Mouse (Mus musculus): ENCODE results near the gene Lao1.

Lao1 gene

DNA sequence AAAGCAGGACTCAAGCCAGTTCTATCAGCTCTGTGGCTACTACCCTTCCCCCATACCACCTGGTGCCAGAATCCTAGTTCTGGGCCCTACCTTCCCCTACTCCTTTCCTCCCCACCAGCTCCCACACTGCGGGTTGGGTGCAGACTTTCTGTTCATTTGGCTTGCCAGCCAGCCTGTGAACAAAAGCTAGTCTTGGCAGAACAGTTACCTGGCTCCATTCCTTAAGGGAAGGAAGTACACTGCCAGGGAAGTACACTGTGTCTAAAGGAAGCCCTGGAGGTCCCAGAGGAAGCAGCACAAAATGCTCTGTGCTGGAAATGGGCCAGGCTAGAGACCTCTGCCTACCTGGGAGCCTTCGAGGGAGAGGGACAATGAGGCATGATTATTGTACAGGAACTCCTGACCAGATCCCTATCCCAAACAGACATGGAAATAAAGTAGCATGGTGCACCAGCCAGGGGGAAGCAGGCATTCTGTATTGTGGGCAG is at the start of gene Lao1:
Lao1 (plus strand) TSS at position 438 of the 488 bp plus-strand sequence.
- 46% methylated on average over 2 of the region's 2 CpGs for WGBS

DNA sequence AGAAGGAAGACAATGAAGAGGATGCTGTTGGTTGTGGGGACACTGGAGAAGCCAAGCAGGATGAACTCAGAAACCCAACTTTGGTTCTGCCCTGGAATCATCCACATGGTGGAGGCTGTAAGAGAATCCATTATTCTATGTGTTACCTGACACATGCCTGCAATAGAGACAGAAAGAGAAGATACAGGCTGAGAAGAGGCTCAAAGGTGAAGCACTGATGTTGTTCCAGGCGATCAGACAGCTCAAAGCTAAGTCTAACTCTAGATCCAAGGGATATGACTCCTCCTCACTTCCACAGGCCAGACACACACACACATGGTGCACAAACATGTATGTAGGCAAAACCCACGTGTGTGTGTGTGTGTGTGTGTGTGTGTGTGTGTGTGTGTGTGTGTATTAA is 44.0 kb upstream of the Lao1 start, which contains the start of gene Olfr1329:
Olfr1329 (minus strand) TSS at position 101 of the 400 bp plus-strand sequence.
- WGBS = 71% methylated on average over 2 of the region's 2 CpGs

DNA sequence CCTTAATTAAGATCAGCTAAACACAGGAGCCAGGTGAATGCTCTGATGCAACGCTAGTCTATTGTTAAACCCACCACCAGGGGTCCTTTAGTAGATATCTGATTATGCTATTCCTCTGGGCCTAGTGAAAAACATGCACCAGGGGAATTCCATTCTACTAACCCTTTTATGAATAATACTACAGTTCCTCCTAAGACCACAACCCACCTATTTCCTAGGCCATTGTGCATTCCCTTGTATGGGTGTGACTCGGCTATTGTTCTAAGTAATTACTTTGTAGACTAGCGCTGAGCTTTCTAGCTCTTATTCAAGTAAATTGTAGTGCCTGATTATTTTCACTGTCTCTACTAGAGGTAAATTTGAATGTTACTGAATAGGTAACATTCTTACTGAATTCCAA is 30.1 kb upstream of the Lao1 start:
- 71% methylated on average over 3 of the region's 3 CpGs for WGBS

DNA sequence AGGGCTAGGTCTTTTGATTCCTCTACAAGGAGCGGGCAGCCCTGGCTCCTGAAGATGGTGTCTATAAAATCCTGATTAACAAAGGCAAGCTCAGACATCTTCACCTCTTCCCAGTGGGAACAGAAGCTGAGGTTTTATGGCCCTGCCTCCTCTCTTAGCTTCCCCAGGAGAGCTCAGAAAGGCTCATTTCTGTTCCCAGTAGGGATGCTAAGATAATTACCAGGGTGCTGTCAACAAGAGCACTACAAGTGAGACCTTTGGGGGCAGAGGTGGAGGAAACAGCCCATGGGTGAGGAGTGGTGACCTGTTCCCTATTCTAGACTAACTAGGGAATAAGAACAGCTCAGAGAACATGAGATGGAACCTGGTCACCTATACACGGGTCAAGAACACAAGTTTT is 22.9 kb upstream of the Lao1 start, which contains the start of gene Olfr1328:
Olfr1328 (minus strand) TSS at position 101 of the 400 bp plus-strand sequence.
- WGBS = 76% methylated on average over 2 of the region's 2 CpGs

DNA sequence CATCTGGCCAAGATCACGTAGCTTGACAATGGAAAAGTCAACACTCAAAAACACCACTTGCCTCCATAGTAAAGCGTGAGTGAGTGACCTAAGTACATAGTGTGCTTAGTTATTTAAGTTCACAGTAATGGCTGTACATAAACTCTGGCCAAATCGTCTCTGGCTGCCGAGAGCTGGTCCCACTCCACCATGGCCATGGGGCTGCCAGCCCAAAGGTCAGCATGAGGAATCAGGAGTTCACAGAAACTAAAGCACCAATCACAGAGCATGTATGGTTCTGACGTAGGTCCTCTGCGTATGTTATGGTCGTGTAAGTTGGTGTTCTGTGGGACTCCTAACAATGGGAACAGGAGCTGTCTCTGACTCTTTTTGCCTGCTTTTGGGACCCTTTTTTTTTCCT is 2.6 kb upstream of the Lao1 start:
- 94% methylated on average over 7 of the region's 7 CpGs for WGBS

DNA sequence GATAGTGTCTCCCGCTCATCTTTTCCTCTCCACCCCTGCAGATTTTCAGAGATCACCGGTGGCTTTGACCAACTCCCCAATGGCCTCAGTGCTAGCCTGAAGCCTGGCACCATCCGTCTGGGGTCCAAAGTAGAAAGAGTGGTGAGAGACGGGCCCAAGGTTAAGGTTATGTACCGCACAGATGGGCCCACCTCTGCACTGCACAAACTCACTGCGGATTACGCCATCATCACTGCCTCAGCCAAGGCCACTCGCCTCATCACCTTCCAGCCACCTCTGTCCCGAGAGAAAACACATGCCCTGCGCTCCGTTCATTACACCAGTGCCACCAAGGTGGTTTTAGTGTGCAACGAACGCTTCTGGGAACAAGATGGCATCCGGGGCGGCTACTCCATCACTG is 6.3 kb downstream of the Lao1 start:
- 94% methylated on average over 15 of the region's 15 CpGs for WGBS

DNA sequence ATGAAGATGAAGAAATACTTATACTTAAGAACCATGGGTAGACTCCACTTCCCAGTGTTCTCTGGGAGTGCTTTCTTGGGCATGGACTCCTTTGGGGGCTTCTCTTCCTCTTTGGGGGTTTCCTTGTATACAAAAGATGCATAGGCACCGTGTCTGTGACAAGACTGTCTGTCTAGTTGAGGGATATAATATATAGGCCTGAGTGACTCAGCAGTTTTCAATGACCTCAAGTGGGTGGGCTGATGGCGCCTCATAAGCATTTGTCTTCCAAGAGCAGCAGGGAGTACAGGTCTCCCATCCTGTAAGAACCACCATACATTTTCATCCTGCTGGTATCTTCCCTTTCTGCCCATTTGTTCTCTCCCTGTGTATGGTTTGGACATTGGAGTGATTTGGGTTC is 11.9 kb downstream of the Lao1 start:
- WGBS = 95% methylated on average over 2 of the region's 2 CpGs

DNA sequence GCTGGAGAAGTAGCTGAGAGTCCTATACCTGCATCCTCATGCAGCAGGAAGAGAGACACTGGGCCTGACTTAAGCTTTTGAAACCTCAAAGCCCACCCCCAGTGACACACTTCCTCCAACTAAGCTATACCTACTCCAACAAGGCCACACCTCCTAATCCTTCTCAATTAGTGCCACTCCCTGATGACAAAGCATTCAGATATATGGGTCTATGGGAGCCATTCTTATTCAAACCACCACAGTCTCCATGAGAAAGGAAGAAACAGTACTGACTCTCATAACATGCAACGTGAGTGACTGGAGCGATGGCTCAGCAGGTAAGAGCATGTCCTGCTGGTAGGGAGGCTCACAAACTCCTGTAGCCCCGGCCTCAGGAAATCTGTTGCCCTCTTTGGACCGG is 23.9 kb downstream of the Lao1 start:
- WGBS = 93% methylated on average over 4 of the region's 4 CpGs

DNA sequence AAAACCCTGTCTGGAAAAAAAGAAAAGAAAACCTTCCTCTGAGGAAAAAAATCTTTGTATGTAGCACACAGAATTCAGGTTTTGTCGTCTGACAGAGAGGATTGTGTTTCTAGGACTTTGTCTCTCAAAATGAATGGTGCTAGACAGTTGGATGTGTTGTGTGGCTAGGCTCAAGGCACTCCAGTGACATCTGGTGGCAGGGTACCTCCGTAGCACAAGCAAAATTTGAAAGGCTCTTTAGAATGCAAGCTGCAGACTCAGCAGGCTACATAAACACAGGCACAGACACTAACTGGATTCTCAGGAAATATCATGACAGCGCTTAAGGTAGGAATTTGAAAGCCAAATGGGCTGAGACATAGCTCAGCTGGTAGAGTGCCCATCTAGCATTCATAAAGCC is 27.2 kb downstream of the Lao1 start:
- WGBS = 16% methylated on average over 3 of the region's 3 CpGs

DNA sequence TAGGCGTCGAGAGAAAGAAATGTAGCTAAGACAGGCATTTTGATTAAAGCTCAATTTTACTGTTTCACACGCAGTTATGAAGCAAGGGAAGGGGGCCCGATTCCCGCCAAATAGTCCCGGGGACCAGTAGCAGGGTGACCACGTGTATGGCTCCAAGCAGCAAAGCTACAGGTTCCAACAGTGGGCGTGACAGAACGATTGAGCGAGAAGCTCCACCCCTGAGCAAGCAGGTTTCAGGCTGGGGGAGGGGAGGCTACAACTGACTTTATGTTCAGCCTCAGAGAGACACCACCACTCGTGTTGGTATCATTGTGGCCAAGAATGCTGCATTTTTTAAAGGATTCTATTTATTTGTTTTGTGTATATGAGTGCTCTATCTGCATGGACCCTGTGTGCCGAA is 28.0 kb downstream of the Lao1 start:
- 33% methylated on average over 12 of the region's 12 CpGs for WGBS

DNA sequence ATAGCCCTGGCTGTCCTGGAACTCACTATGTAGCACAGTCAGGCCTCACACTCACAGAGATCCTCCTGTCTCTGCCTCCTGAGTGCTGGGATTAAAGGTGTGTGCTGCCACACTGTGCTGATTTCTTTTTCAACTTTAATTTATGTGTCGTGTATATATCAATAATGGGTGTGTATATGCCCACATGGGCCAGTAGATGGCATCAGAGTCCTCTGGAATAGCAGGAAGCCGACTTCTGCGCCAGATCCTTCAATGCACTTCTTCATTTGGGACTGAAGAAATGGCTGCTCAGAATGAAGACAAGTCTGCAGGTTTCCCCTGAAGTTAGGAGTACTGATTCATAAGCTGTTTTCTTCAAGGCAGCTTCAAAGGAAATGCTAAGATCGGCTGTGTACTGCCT is 30.4 kb downstream of the Lao1 start:
- 30% methylated on average over 4 of the region's 4 CpGs for WGBS

DNA sequence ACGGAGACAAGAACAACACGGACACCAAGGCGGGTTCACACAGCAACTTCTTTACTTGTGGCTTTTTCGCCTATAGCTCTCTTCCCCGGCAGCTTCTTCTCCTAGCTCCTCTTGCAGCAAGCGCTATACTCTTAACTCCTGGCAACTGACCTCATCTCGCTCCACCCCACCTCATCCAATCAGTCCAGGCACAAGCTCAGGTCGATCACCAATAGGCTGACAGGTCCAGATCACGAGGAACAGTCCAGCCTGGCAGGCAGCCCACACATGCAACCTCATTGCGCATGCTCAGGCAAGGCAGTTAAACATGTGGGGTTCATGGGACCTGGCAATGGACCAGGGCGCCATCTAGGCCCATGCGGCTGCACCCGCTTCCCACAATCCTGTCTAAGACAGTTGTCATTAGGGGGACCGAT is 35.8 kb downstream of the Lao1 start:
- WGBS = 89% methylated on average over 14 of the region's 14 CpGs

DNA sequence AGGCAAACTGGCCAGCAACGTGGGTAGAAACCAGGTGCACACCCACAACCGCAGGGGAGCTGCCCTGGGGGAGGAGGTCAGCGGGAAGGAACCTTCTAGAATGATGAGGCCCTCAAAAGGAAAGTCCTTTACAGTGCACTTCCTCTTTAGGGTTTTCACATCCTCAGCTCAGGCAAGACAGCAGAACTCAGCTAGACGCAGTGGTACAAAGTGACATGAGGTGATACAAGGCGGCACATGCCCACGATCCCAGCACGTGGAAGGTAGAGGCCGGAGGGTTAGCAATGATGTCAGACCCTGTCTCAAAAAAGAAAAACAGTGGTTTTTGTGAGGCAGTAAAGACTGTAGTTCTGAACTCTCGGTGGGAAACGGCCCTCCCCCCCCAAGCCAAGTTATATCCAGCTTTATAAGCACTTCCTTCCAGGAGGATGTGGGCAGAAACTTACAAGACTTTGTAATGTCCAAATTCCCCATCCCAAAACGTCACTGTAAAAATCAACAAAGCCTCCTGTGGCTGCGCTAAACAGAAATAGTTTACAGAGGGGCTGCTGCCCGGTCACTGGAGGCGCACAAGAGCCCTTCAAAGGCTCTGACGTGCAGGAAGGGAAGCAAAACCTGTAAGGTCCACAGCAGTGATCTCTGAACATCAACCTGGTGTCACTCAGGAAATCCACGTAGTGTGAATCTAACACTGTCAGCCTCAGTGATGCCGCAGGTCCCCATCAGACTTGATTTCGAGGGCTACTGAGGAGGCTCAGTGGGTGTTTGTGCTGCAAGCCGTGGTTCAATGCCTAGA is 38.5 kb downstream of the Lao1 start:
- WGBS = 61% methylated on average over 19 of the region's 19 CpGs

DNA sequence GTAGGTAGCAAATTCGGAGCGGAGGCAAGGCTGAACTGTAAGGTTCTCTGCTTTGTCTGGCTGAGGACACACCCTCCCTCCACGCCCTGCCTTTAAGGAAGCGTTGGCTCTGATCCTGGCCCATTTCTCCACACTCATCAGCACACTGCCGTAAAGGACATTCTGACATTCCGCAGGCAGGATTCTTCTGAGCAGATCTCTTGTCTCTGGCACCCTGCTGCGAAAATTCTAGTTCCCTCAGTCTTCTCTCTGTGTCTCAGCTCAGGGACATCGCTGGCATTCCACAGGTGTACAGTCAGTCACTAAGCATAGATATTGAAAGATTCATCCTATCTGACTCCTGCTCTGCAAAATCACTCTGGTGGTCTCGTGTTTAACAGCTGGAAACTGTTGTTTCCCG is 40.3 kb downstream of the Lao1 start:
- WGBS = 75% methylated on average over 10 of the region's 10 CpGs

DNA sequence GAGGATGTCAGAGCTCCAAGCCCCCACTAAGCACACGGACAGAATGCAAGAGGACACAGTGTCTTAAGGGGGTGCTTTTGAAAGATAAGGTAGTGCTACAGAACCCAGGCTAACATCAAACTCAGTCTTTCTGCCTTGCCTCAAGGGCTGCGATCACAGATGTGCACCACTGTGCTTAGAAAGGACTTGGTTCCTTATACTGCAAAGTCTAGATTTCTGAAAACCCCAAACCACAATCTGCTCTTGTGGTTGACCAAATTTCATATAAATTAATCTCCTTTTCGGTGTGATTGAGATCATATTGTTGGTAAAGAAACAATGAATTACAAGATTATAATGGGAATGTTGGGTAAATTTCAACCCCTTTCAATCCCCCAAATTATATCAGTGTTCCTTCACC is 41.1 kb downstream of the Lao1 start:
- WGBS = 88% methylated on average over 3 of the region's 3 CpGs

DNA sequence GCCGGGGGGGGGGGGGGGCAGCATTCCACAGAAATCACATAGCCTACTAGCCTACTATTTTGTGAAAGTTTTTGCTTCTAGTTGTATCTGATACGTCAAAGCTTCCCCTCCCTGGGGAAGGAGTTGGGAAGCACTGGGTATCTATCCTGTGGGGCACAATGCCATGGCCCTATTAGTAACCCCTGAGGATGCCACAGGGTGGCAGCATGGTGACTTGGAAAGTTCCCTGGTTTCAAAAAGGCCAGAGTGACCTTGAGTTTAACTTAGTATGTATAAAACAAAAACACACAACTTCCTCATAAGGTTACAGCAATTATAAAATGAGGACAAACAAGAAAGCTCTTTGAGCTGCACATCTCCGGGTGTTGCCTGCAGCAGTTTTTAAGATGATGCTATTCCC is 42.8 kb downstream of the Lao1 start:
- 64% methylated on average over 3 of the region's 3 CpGs for WGBS

DNA sequence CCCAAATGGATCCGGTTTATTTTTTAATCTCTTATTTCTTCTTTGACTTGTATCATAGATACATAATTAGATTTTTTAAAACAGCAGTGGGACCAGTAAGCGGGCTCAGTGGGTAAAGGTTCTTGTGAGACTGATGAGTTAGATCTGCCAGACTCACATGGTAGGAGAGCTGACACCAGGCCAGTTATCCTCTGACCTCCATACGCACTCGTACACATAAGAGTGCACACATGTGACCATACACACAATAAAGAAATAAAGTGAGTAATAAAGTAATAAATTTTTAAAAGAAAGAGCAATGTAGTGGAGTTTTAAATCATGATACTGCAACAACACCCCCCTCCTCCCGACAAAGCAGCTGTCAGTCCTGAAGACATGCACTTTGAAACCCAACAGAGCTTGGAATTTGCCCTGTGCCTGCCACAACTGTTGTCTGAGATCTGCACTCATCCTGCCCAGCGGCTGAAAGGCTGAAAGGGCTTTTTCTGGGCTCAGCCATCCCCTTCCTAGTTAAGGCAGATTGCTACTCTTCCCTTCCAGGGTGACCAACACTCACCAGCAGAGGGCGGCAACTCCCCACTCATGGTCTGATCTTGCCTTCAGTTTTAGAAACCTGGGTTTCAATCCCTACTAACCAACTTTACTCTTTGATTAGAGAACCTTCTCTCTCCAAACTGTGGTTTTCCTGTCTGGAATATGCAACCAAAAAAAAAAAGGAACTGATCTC is 43.4 kb downstream of the Lao1 start:
- 45% methylated on average over 7 of the region's 7 CpGs for WGBS

DNA sequence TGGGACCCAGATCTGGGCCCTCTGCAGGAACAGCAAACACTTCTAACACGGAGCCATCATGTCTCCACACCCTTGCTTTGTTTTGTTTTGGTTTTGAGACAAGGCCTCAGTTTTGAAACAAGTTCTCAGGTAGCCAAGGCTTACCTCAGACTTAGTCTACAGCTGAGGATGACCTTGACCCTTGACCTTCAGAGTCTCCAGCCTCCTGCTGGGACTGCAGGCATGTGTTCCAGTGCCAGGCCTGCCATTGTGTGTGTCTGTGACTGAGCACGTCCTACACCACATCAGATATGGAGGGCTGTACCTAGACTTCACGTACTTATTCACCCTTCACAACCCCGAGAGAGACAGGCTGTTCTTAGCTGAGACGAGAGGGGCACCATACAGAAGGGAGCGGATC is 46.2 kb downstream of the Lao1 start:
- 85% methylated on average over 6 of the region's 6 CpGs for WGBS

DNA sequence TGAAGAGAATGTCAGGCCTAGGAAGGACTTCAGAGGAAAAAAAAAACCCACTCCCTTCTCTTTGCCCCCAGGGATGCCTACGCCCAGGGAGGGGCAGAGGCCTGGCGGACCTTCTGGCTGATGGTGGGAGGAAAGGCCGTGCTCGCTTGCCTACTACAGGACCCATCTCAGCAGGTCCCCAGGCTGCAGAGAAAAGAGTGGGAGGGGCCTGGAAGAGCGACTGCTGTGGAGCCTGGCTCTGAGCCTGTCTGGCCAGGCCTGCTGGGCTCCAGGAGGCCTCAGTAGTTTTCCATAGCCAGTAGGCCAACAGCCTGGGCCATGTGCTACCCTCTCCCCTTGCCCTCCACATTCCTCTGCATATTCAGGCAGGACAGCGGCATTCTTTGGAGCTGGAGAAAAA is 47.1 kb downstream of the Lao1 start:
- 57% methylated on average over 6 of the region's 6 CpGs for WGBS

DNA sequence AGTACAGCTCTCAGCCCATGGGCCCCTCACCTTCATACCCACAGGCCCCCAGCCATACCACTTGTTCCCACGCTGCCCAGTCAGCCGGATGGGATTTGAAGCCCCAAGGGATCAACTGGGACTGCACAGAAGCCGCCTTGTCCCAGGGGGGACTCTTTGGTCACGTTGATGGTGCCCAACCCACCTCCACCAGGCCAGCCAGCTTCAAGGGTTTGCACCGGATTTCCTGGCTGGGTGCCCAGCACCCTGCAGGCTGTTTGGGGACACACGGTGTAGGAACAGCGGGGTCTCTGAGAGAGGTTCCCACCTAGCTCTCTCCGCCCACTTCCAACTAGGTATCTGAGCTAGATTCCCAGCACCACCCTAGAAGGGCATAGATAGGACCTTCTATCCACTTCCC is 48.4 kb downstream of the Lao1 start:
- WGBS = 60% methylated on average over 8 of the region's 8 CpGs

DNA sequence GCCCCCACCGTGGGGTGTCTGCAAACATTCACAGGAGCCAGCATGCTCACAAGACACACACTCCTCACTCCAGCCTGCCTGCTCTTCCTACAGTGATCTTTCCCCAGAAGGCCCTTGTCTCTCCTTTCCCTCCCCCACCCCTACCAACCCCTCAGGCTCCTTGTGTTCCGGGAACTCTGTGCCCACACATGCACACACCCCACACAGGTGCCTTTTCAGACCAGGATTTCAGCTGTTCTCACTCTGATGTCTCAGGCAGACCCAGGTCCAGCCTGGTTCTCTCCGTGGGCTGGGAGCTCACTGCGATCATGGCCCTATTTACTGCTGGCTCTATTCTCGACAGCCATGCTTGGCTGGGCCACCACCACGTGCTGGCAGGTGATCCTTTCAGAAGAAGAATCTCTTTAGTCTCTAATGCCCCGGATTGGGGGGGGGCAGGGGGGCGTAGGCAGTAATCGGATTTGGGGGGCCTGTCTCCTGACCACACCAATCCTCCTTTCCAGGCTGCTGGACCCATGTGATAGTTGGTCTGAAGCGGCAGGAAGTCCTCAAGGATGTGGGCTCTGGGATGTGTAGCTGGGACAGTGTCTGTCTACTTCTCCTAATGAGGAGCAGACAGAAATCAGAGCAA is 49.8 kb downstream of the Lao1 start:
- WGBS = 57% methylated on average over 10 of the region's 10 CpGs

DNA sequence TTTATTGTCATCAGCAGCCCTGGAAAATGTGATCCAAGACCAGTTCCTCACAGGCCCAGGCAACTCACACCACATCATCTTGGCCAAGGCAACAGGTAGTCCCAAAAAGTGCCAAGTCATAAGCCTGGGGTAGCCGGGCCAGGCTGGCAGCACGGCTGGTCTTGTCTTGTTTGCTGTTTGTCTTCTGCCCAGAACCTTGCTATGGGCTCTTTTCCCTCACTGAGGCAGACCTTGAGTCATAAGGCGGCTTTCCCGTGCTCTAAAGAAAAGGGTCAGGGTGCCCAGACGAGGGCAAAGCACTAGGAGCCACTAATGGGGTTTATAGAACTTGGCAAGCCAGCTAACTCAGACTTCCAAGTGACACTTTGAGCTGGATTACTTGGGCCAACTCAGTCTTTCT is 51.7 kb downstream of the Lao1 start:
- 75% methylated on average over 5 of the region's 5 CpGs for WGBS

DNA sequence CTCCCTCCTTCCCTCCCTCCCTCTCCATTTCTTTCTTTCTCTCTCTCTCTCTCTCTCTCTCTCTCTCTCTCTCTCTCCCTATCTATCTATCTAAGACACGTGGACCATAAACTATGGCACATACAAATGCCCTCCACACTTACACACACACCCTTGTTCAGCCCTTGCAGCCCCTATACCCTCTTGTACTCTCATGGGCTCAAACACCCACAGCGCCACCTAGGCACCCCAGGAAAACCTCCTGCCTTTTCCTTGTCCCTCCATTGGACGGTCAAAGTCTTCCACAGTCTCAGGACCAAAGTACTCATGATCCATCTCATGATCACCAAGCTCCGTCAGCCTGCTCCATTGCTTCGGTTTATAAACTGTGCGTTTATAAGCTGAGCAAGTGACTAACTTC is 54.2 kb downstream of the Lao1 start:
- WGBS = 75% methylated on average over 6 of the region's 6 CpGs
